Mouse (Mus musculus) spleen, adult 18-20 months (tissue): ENCODE results near the gene Ccdc69.
"Not testable (repeated sequence)": the region's sequence is repeated elsewhere in the genome, so short reads cannot be mapped to it uniquely, and the experiment has no call there.

Experiments
- DNase-seq, 2 experiments: peaks; one replicate each; pipeline ENCODE4 v3.0.0; 2022; ENCODE audit warnings: mixed read lengths in 2 of 2

Ccdc69 gene

GRCm38 (mm10) chr11:55096731-55097462, 19.0 kb upstream of the Ccdc69 start:
- no peak for DNase-seq

- not testable (repeated sequence) for DNase-seq
These were observed 18.4 kb upstream of the Ccdc69 start for GRCm38 (mm10) chr11:55096296-55096695.

GRCm38 (mm10) chr11:55093096-55093495, 15.2 kb upstream of the Ccdc69 start:
- DNase-seq = no peak

GRCm38 (mm10) chr11:55089892-55090291, 12.0 kb upstream of the Ccdc69 start:
- no peak for DNase-seq

GRCm38 (mm10) chr11:55087006-55087405, 9.1 kb upstream of the Ccdc69 start:
- peak; percentile 27 to 71 for DNase-seq

- DNase-seq = no peak
These were observed 7.5 kb upstream of the Ccdc69 start for GRCm38 (mm10) chr11:55085396-55085795.

GRCm38 (mm10) chr11:55084629-55085028, 6.7 kb upstream of the Ccdc69 start:
- DNase-seq = no peak

- DNase-seq = no peak
These were observed 3.3 kb upstream of the Ccdc69 start for GRCm38 (mm10) chr11:55081206-55081605.

GRCm38 (mm10) chr11:55079180-55079579, 1.2 kb upstream of the Ccdc69 start:
- no peak for DNase-seq

GRCm38 (mm10) chr11:55078502-55078901, 571 bp upstream of the Ccdc69 start:
- DNase-seq = peak in 1 of 2 experiments; percentile 19

GRCm38 (mm10) chr11:55076234-55076633, 1.7 kb downstream of the Ccdc69 start:
- no peak for DNase-seq

- DNase-seq = no peak
These were observed 2.3 kb downstream of the Ccdc69 start for GRCm38 (mm10) chr11:55075602-55076001.

GRCm38 (mm10) chr11:55073191-55073590, 4.7 kb downstream of the Ccdc69 start:
- DNase-seq = no peak

- peak; percentile 22 to 30 for DNase-seq
These were observed 5.5 kb downstream of the Ccdc69 start for GRCm38 (mm10) chr11:55072467-55072866.

GRCm38 (mm10) chr11:55071344-55071743, 6.6 kb downstream of the Ccdc69 start:
- DNase-seq = no peak

GRCm38 (mm10) chr11:55069023-55069422, 8.9 kb downstream of the Ccdc69 start:
- DNase-seq = no peak

GRCm38 (mm10) chr11:55066921-55067320, 11.0 kb downstream of the Ccdc69 start:
- no peak for DNase-seq

GRCm38 (mm10) chr11:55062856-55063255, 15.1 kb downstream of the Ccdc69 start:
- no peak for DNase-seq

GRCm38 (mm10) chr11:55060802-55061201, 17.1 kb downstream of the Ccdc69 start:
- no peak for DNase-seq

GRCm38 (mm10) chr11:55057511-55057910, 20.4 kb downstream of the Ccdc69 start:
- DNase-seq = no peak

- no peak for DNase-seq
These were observed 27.0 kb downstream of the Ccdc69 start for GRCm38 (mm10) chr11:55050837-55051510.

- DNase-seq = peak; percentile 52 to 72
These were observed 31.3 kb downstream of the Ccdc69 start for GRCm38 (mm10) chr11:55046600-55046999.

GRCm38 (mm10) chr11:55041348-55041747, 36.6 kb downstream of the Ccdc69 start:
- no peak for DNase-seq

- peak; percentile 67 to 84 for DNase-seq
These were observed 38.3 kb downstream of the Ccdc69 start for GRCm38 (mm10) chr11:55039591-55039990.
